Mouse (Mus musculus) stomach, postnatal 0 days (tissue): ENCODE results near the gene Syt13.

Experiments used
- CTCF ChIP-seq: IDR thresholded peaks from 2 replicates; pipeline ENCODE4 v1.5.1; 2016; ENCODE audit warnings: antibody characterized with exemption, low read depth, mild to moderate bottlenecking, moderate library complexity
- EP300 ChIP-seq: optimal IDR thresholded peaks from 2 replicates; pipeline ENCODE3; 2016; ENCODE audit warnings: antibody characterized with exemption

DNA sequence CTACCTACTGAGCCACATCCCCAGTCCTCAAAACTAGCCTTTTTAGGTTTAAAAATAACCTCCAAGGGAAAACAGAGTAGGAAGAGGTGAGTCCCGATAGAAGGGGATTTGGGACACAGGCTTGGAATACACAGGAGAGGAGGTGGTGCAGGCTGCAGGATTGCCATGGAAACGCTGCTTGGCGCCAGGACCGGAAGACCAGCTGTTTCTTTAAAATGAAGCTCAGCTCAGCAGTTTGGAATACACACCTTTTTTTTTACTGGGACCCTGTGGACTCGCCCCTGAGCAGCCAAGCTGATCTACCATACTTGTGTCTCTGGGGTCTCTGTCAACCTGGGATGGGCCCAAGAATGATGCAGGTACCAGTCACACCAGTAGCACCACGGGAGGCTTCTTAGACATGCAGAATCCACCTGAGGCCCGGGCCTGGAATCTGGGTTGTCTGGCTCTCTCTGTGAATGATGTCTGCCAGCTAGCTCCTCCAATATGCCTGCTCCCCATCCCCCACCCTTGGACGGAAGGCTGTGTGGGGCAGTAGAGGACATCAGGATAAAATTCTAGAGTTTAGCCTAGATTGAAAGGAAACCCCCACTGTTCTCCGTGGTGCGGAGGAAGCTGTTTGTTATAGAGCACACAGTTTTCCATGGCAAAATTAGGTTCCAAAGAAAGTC is 19.5 kb downstream of the Syt13 start:
- TF ChIP-seq CTCF (no peak), EP300 (no peak)
